Mouse (Mus musculus): ENCODE results near the gene Lyzl4.

Gene Lyzl4

DNA sequence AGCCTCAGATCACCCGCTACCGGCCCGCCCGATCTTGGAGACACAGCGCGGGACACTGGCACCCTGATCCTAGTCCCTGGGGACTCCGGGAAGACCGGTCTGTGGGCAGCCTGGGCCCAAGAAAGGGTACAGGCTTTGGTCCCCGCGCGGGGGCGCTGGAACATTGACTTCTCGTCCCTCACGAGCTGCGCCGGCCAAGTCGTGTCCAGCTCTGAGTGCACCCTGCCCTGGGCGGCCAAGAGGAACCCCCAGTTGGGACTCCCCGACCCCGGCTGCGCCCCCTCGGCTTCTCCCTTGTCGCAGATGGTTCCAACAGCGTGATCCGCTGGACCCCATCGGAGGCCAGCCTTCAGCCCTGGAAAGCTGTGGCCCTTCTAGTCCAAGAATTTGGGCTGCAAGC, at the start of gene Lyzl4:
Gene Lyzl4 (minus strand): TSS at position 96 of the 400 bp plus-strand sequence.
- DNase-seq = peak; percentile 73

DNA sequence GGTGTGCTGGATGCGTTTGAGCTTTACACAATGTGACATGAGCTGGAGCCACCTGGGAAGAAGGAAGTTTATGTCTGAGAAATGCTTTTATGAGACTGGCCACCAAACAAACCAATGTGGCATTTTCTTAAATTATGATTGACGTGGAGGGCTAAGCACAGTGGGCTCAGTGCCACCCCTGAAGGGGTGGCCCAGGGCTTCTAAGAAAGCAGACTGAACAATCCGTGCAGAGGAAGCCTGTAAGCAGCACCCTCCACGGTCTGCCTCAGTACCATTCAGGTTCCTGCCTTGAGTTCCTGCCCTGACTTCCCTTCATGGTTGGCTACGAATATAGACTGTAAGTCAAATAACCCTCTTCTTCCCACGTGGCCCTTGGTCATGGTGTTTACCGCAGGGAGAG, 48.8 kb upstream of the Lyzl4 start:
- no peak for DNase-seq

DNA sequence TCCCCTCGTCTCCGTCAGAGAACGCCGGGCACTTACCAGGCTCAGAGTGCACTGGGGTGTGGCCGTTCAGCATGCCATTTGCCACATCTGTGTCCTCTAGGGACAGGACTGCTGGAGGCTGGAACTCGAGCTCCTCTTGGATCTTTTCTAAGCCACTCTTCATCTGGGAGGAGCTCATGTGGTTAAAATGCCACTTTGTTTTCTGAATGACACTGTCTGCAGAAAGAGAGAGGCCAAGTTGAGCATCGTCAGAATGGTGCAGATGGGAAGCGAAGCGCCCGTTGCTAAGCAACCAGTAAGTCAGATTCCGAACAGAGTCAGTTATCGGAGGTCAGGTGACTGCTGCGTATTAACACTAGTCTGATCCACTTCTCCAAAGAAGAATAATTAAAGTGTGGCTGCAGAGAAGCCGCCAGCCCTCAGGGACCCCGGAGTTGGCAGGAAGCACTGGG, 48.3 kb upstream of the Lyzl4 start:
- no peak for DNase-seq

DNA sequence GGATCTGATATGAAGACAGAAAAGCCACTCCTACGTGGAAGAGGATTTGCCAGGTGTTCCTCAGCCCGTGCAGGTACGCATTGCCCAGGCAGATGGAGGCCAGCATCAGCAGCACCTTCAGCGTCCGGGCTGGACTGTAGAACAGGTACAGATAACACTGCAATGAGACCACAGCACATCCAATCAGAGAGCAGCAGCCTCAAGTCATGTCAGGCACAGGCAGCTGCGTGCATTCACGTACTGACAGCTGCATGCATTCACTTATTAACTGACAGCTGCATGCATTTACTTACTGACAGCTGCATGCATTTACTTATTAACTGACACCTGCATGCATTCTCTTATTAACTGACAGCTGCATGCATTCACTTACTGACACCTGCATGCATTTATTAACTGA, 42.8 kb upstream of the Lyzl4 start:
- no peak for DNase-seq

DNA sequence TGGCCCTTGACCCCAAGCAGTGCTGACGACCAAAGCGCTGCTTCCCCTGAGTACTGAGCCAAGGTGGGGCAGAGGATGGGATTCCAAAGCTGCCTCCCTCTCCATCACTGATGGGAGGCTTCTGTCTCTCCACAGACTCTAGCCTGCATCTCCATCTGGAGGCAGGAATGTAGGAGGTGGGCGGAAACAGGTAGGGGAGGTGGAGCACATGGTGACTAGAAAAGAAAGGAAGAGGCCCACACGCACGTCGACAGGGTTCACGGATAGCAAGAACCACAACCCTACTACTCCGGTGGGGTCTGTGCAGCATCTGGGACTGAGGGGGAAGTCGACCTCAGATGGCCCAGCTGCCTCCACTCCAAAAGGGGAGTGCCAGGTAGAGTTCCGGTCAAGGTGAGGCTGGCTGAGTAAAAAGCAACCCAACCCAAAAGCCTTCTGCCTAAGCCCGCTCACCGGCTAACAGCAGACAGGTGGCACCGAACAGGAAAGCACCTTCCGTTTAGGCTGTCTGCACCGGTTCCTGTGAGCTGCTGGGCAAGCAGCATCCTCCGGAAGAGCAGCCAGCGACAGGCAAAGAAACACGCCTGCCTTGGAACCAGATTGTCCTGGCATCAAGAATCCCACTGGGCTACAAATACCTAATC, 40.3 kb upstream of the Lyzl4 start:
- no peak for DNase-seq

DNA sequence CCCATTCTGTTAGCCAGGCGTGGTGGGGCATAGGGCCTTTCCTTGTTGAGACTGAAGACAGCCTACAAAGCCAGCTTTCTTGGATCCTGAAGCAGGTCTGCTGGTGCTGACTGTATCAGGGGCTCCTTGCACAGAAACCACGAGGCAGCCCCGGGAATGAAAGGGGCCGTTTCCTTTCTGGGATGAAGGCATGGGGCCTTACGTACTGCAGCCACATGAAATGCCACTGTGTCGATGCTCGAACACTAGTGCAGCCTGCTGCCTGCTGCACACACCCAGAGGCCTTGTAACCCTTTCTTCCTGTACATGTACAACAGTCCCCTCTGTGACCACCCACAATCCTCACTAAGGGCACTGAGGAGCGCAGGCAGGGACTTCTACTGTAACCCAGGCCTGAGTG, 39.3 kb upstream of the Lyzl4 start:
- DNase-seq = no peak

DNA sequence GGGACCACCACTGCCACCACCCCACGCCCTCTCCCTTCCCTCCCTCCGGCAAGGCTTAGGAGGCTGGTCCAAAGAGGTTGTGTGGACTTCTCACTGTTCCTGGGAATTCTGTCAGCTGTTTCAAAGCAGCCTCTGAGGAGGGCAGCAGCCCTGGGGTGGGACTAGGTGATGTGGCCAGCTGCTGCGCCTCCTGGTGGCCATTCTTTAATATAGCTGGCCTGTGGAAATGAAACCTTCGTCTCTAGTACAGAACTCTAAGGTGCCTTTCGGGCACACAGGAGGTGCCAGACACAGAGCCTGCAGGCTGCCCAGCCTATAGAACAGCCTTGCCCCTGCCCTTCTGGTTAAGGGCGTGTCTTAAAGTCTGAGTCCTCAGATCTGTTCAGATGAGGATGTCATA, 37.7 kb upstream of the Lyzl4 start:
- DNase-seq = peak; percentile 40

DNA sequence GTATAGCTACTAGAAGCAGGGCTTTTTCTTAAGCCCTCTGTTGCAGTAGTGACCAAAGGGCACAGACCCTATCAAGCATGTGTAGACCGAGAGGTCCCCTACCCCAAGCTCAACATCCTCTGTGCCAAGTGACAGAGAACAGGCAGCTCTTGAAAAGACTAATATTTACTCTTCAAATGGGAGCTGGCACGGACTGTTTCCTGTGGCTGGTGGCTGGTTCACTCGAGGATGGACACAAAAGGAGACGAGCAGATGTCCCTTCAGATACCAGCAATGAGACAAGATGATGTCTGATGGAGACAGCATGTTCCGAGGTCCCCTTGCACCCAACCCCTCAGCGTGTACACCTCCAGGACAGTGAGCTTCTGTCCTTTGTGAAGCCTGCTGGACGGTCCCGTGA, 35.6 kb upstream of the Lyzl4 start:
- DNase-seq = peak; percentile 22

DNA sequence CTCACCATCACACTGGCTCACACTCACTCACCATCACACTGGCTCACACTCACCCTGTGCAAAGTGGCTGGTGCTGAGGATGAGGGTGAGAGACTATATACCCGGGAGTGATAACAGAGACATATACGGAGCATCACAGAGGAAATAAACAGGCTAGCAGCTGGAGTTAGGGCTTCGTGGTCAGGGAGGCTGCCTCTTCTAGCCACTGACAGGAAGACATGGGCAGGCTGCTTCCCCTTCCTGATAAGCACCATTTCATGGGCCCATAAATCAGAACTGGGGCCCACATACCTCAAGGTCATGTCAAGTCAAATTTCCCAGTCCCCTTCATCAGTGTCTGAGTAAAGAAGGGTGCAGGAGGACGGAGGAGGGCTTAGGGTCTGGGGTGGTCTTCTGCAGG, 35.2 kb upstream of the Lyzl4 start:
- no peak for DNase-seq

DNA sequence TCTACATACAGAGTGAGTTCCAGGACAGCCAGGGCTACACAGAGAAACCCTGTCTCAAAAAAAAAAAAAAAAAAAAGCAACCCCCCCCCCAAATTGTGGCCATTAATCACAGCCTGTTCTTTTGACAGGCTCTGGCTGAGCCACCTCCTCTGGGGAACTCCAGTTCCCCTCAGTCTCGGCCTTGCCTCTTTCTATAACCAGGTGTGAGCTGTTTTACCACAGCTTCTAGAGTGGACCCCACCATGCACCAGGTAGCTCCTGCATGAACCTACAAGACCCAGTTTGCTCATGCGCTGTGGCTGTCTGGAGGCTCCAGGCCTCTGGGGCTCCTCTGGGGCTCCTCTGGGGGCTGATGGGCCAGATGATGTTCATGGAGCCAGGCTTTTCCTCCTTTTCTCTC, 33.7 kb upstream of the Lyzl4 start:
- DNase-seq = no peak

DNA sequence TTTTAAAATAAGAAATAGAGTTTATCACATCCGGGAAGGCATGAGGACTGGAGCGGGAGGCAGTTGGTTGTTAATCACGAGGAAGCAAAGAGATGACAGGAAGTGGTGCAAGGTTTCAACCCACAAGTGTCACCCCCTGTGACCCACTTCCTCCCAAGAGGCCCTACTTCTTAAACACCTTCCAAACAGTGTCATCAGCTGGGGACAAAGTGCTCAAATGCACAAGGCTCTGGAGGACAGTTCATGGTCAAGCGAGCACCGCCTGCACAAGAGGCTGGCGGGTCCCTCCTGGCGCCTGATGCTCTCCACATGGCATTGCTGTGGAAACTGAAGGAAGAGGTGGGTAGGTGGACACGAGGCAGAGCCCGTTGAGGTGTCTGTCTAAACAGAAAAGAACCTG, 33.1 kb upstream of the Lyzl4 start:
- DNase-seq = peak; percentile 46

DNA sequence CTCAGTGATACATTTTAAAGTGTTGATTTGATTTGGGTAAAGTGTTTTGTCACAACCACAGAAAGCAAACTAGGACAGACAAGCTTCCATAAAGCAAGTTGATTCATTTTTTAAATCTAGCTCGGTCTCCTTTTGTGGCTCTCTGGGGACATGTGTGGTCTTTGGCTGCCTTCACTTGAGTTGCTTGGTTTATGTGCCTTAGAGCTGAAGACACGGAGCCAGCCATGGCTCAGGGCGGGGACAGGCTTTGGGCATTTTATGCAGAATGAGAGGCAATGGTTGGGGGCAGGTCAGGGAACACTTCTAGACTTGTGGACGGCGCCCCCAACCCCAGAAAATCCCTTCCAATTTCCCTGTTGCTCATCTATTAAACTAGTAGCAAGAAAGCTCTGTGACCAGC, 31.8 kb upstream of the Lyzl4 start:
- DNase-seq = no peak

DNA sequence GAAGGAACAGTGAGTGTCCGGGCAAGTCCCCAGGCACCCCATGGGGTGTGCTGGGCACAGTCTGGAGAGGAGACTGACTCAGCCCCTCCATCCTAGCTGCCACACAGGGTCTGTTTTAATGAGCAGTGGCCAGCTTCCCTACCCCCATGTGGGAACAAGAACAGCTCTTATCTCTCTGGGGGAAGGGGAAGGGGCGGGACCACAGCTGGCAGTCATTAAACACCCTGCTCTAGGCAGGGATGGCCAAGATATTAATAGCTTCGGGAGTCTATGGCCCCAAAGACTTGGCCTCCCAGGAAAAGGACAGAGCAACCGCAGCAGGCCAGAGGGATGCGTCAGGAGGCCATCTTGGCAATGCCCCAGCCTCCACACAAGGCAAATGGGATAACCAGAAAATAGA, 30.4 kb upstream of the Lyzl4 start:
- DNase-seq = no peak

DNA sequence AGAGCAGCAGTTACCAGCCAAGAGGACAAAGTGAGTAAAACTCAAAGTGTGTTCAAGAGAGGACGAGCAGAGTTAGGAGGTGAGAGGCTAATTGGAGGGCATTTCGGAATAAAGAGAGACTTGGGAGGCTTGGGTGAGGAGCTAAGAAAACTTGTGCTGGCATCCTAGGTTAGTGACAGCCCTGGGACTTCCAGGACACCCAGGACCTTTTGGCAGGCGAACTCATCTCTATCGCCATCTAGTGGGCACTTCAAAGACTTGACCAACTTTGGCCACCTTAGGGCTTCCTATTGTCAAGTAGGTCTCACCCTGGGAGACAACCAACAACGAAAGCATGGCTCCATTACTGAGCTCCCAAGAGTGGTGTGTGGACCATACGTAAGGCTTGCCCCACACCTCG, 29.4 kb upstream of the Lyzl4 start:
- peak; percentile 58 for DNase-seq

DNA sequence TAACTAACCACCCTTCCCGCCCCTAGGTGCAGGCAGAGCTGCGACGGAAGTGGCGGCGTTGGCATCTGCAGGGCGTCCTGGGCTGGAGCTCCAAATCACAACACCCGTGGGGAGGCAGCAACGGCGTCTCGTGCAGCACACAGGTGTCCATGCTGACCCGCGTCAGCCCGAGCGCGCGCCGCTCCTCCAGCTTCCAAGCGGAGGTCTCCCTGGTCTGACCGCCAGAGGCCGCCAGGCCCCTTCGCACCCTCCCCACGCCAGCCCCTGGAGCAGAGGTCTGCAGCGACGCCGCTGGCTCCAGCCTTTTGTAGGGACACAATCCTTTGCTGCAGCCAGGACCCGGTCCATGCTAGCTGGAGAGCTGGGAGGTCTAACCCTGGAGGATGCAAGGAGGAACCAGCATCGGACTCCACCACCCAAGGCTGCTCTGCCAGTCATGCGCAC, 27.5 kb upstream of the Lyzl4 start:
- peak; percentile 45 for DNase-seq

DNA sequence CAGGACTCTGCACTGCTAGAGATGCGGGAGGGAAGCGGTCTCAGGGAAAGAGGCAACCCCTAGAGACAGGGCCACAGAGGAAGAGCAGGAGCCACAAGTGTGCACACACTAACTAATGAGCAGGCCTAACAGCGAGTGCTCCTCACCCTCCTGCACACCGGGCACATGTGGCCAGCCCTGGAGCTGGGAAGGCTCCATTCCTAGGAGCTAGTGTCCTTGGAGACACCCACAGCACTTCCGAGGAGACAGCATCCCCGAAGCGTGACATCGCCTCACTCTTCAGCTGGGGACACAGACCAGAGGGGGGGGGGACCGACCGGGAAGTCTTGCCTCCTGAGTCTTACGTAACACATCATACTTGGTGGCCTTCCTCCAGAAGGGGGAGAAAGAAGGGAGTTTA, 25.9 kb upstream of the Lyzl4 start:
- no peak for DNase-seq

DNA sequence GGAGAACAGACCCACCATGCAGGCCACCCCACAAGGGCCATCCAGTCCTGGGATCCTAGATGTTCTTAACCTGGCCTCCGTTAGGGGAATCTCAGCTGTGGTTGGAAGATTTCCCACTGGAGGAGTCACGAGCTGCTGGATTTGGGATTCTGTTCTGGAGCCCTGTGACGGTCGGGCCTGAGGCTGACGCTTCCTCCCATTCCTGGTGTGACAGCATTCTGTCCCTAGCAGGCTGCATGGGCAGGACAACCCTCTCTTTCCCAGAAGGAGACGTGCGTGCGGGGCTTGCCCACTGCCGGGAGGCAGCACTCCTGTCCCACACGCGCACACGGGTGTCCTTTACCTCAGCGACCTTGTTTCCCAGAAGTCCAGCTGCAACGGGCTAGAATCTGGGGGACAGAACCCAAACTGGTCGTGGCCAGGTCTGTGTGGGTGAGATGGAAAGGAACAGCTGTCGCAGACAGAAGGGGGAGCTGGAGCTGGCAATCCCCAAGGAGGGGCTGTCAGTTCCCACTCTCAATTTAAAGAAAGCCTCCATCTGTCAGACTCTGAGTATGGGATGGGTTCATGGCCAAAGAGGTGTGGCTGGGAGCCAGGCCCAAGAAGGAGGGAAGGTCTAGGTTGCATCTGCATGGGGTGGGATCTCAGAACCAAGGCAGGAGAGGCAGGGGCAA, 25.2 kb upstream of the Lyzl4 start:
- no peak for DNase-seq

DNA sequence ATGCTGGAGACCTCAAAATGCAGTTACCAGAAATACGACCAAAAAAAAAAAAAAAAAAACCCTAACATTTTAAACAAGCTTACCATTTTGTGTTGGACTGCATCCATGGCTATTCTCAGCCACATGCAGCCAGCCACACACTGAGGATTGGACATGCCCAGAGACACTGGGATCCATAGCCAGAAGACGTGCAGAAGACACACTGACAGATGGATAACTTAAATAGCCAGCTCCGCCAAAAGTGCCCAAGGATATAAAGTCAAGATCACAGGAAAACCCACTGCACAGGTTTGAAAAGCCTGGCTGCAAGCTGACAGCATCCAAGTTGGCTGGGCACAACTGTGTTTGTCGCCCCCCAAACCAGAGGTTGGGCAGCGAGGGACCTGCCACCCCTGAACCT, 22.2 kb upstream of the Lyzl4 start:
- DNase-seq = no peak

DNA sequence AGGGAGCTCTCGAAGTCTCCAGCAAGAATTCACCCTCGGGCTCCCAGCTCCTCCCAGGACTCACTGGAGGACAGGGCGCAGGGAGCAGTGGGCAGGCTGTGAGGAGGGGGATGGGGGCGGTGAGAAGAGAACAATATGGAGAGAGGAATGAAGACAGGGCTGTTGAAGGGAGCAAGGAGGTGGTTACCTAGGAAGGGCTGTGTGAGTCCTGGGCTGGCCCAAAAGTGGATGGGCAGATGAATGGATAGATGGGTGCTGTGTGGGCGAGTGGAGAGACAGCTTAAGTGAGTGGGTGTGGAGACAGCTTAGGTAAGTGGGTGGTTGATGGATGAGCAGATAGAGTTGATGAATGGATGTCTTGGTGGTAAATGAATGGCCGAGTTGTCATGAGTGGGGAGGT, 21.6 kb upstream of the Lyzl4 start:
- DNase-seq = no peak

DNA sequence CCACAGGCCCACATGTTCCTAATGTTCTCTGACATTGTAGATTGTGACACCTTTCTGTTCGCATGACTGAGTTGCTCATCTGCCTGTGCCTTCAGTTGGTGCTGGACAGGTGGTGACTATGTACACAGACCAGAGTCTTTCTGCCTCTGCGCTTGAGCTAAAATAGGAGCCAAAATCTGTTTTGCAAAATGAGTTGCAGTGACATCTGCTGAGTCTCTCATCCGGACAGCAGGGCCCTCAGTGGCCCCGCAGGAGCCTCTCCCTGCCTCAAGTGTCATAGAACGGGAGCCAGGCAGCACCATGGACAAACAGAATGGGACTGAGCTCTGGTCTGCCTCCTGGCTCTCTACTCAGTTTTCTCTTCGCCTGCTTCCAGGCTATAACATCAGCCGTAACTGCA, 17.9 kb upstream of the Lyzl4 start:
- no peak for DNase-seq

DNA sequence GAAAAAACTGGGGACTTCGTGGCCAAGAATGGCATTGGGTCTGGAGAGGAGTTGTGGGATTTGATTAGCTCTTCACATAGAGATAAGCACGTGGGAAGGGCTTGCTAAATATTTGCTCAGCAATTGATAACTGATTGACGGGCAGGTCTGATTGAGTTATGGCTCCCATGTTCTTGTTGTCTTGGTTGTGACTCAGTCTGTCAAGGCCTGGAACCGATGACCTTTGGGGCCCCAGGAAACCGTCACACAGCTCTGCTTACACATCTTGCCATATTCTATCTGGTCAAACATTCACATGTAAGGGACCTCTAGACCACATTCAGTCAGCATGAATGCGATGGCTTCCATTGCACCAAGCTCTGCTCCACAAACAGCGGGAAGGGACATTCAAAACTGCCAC, 16.4 kb upstream of the Lyzl4 start:
- no peak for DNase-seq

DNA sequence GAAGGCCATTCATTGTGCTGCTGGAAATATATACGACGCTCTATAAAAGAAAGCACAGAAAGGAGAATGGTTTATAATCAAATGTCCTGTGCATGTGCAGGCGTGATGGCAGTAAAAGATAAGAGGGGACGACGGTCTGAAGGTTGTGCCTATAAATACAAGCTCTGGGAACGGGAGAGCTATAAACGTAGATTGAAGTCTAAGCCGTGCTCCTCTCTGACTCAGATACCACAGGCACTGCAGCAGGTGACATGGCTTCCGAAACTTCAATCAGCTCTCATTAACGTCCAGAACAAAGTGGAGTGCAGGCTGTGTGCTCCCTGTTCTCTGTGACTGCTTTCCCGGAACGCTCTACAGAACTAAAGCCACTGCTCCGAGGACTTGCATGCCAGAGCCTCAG, 15.2 kb upstream of the Lyzl4 start:
- no peak for DNase-seq

DNA sequence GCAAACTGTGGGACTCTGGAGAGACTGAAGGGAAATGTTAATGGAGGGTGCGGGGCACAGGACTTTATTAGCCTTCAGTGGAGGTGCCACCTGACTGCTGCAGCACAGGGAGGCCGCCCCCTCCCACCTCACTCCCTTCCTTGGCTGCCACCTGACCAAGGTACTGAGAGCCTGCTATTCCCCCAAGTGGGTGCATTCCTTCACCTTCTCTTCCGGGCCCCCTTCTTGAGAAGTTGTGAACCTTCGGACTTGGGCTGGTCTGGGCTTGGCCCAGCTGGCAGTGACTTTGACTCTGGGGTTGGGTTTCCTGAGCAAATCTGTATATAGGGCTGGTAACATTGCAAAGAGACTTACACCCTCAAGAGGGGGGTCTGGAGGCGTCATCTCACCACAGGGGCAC, 14.4 kb upstream of the Lyzl4 start:
- DNase-seq = no peak

DNA sequence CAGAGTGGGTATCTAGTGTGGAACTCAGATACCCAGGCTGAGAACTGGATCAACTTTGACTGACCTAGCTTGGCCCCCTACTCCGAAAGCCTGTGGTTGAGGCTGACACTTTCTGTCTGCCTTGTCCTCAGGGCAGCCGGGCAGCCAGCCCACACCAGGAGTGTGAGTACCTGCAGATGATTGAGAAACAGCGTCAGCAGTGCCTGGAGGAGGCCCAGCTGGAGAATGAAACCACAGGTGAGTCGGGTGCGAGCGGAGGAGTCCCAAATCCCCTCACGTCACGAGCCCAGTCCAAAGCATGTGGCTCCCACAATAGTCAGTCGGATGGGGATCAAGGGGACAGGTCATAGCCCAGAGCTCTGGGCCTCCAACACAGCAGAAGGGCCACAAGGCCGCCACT, 11.8 kb upstream of the Lyzl4 start:
- DNase-seq = no peak

DNA sequence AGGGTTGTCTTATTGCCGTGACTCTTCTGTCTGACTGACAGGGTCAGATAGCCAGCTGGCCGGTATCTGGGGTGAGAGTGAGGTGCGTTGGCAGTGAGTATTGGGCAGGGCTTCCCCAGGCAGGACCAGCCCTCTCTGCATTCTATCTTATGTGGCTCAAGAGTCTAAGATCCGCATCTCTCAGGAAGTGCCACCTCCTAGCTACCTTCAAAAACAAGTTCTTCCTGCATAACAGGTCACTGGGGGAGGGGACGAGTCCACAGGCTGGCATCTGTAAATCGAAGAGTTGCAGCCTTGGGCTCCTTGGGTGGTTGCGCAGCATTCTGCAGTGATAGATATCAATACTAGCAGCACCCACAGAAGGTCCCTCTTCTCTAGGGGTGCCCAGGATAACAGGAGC, 5.1 kb upstream of the Lyzl4 start:
- no peak for DNase-seq
